Comparison of ENCODE assay signal across 13 mouse cellular contexts in genomic region chr10:61750014-61750413, GRCm38 (mm10).
"Had no signal": no experiment of that assay in that cellular context is flagged by ENCODE, and none has a peak within 500 bp of the region (broad histone marks: within the 10 kb centered on the region; RNA-seq: fewer than 3 reads in every experiment).

No protein-coding gene starts in this region.

- H3K27ac ChIP-seq: kidney, postnatal 0 days; limb, embryonic 15.5 days; liver, embryonic 12.5 days; lung, embryonic 15.5 days; midbrain, embryonic 13.5 days; stomach, embryonic 15.5 days had no signal

- H3K4me2 ChIP-seq: limb, embryonic 15.5 days; liver, embryonic 12.5 days; lung, embryonic 15.5 days; midbrain, embryonic 13.5 days; stomach, embryonic 15.5 days had no signal

- H3K4me1 ChIP-seq: limb, embryonic 15.5 days; liver, embryonic 12.5 days; lung, embryonic 15.5 days; midbrain, embryonic 13.5 days; stomach, embryonic 15.5 days had no signal

- H3K9me3 ChIP-seq: limb, embryonic 15.5 days; lung, embryonic 15.5 days; stomach, embryonic 15.5 days had no signal

- H3K4me3 ChIP-seq: limb, embryonic 15.5 days; liver, embryonic 12.5 days; lung, embryonic 15.5 days; midbrain, embryonic 13.5 days; stomach, embryonic 15.5 days had no signal

- H3K27me3 ChIP-seq: limb, embryonic 15.5 days; liver, embryonic 12.5 days; lung, embryonic 15.5 days; midbrain, embryonic 13.5 days; stomach, embryonic 15.5 days had no signal

- ATAC-seq: liver, embryonic 12.5 days; midbrain, embryonic 13.5 days had no signal

- H3K9ac ChIP-seq: limb, embryonic 15.5 days; liver, embryonic 12.5 days; lung, embryonic 15.5 days; midbrain, embryonic 13.5 days; stomach, embryonic 15.5 days had no signal

- DNase-seq: kidney, adult 9 months; kidney, postnatal 36 days; layer of hippocampus, adult 9-11 months; layer of hippocampus, postnatal 36 days; right cerebral cortex, adult 18-20 months; right cerebral cortex, postnatal 4 days; spleen, adult 18-20 months had no signal
